Mouse (Mus musculus) forebrain, embryonic 11.5 days (tissue): ENCODE measurements around the gene Elavl1. TPM values are rescaled to one million over a fixed set of nuclear protein-coding genes. Genes with fewer than 3 reads are reported as not detected.
A peak's percentile ranks its signal among the peaks of the same experiment; 100 is the strongest.

Source experiments
- ATAC-seq: fragments of 200-750 bp; cut with Nextera tagmentation; replicated peaks from 2 replicates; pipeline ENCODE4 v1.8.0; 2017; ENCODE audit warnings: moderate TSS enrichment; ENCODE audit not compliant: low FRiP score
- DNase-seq: peaks from one replicate; pipeline ENCODE4 v3.0.0-alpha.2; 2017; ENCODE audit warnings: low spot score
- H3K27ac ChIP-seq: fragments of 300-500 bp; sonication (generic); 2 replicates; pipeline ENCODE4 v1.5.1; 2014; ENCODE audit warnings: low read depth, low read length
- H3K27me3 ChIP-seq: fragments of 300-500 bp; sonication (generic); 2 replicates; pipeline ENCODE4 v1.6.1; 2014; ENCODE audit warnings: mild to moderate bottlenecking, low read length, mixed read lengths; ENCODE audit not compliant: control insufficient read depth, insufficient read depth
- H3K36me3 ChIP-seq: fragments of 300-500 bp; sonication (generic); 2 replicates; pipeline ENCODE4 v1.6.1; 2014; ENCODE audit warnings: mild to moderate bottlenecking, low read length, moderate library complexity, mixed read lengths; ENCODE audit not compliant: control insufficient read depth, insufficient read depth
- H3K4me1 ChIP-seq: fragments of 300-500 bp; sonication (generic); replicated peaks from 2 replicates; pipeline ENCODE4 v1.6.1; 2014; ENCODE audit warnings: low read length, mixed read lengths; ENCODE audit not compliant: control insufficient read depth, insufficient read depth
- H3K4me2 ChIP-seq: fragments of 300-500 bp; sonication (generic); 2 replicates; pipeline ENCODE4 v1.6.1; 2014; ENCODE audit warnings: low read depth, mild to moderate bottlenecking, low read length, moderate library complexity, mixed read lengths; ENCODE audit not compliant: severe bottlenecking
- H3K4me3 ChIP-seq: fragments of 300-500 bp; sonication (generic); 2 replicates; pipeline ENCODE4 v1.5.1; 2014; ENCODE audit warnings: low read depth, low read length
- H3K9ac ChIP-seq: fragments of 300-500 bp; sonication (generic); 2 replicates; pipeline ENCODE4 v1.6.1; 2014; ENCODE audit warnings: low read length
- H3K9me3 ChIP-seq: fragments of 300-500 bp; sonication (generic); 2 replicates; pipeline ENCODE4 v1.6.1; 2016; ENCODE audit warnings: low read length, mixed read lengths; ENCODE audit not compliant: control insufficient read depth
- WGBS: fragments of 180-500 bp; shearing (Covaris S2); extraction: QIAGEN DNeasy Blood & Tissue Kit; methylation state at CpG from one replicate; pipeline ENCODE4 v1.1.7; 2014; 5-methylcytosine and 5-hydroxymethylcytosine counted together
- polyA plus RNA-seq: library from polyadenylated mRNA; unstranded; fragments of >200 nt; fragmentation: Nextera tagmentation; extraction: Ambion mirVana; gene quantifications from 2 replicates; pipeline ENCODE4 v1.2.1, GENCODE M21; 2014

Elavl1 gene
- polyA plus RNA-seq, 1 experiment from 2014 or later: 394 TPM

- Histone ChIP-seq H3K4me3 (peak within 1 kb of the TSS; percentile 74), H3K9ac (peak within 1 kb of the TSS; percentile 78), H3K9me3 (no peaks in the 10 kb centered on the region), H3K4me1 (peaks cover 15% of the 10 kb centered on the region), H3K27me3 (no peaks in the 10 kb centered on the region), H3K27ac (peak within 1 kb of the TSS; percentile 93), H3K36me3 (no peaks in the 10 kb centered on the region), H3K4me2 (peak within 1 kb of the TSS; percentile 88)
- WGBS: under 1% methylated on average over 67 of the region's 71 CpGs
- peak; percentile 95 for ATAC-seq
- DNase-seq: peak; percentile 100
Observed at GRCm38 (mm10) chr8:4238434-4239192, 86.6 kb downstream of the Elavl1 start, which contains the start of the genes Map2k7 and Gm49320. Gene Map2k7 (plus strand): TSS chr8:4238740. Gene Gm49320 (plus strand): TSS chr8:4238865.

GRCm38 (mm10) chr8:4237814-4238433 lies 87.3 kb downstream of the Elavl1 start:
- H3K4me2 ChIP-seq: peak overlapping the region; percentile 88
- 18% methylated on average over 15 of the region's 15 CpGs for WGBS
- DNase-seq: no peak
- H3K9ac ChIP-seq: peak overlapping the region; percentile 78
- H3K36me3 ChIP-seq: no peaks in the 10 kb centered on the region
- H3K27ac ChIP-seq: peak overlapping the region; percentile 93
- H3K9me3 ChIP-seq: no peaks in the 10 kb centered on the region
- H3K4me3 ChIP-seq: peak overlapping the region; percentile 74
- no peaks in the 10 kb centered on the region for H3K27me3 ChIP-seq
- ATAC-seq: peak; percentile 57
- H3K4me1 ChIP-seq: peaks cover 15% of the 10 kb centered on the region

Other genes starting within 250 kb of the Elavl1 start
- gene Cd209f, start 219.6 kb downstream of the Elavl1 start, polyA plus RNA-seq: not detected in 2 replicates
- gene Cd209g, start 191.3 kb downstream of the Elavl1 start, polyA plus RNA-seq: not detected in 2 replicates
- 32.6 and 32.8 TPM in 2 replicates for gene Evi5l, start 158.8 kb downstream of the Elavl1 start, polyA plus RNA-seq
- gene Prr36, start 108.0 kb downstream of the Elavl1 start, polyA plus RNA-seq: 42.8 and 47.3 TPM in 2 replicates
- 0.20 and 0.21 TPM in 2 replicates for gene Lrrc8e, start 98.6 kb downstream of the Elavl1 start, polyA plus RNA-seq
- gene Map2k7, start 86.7 kb downstream of the Elavl1 start, polyA plus RNA-seq: 14.1 and 19.5 TPM in 2 replicates
- 0.88 and 0.90 TPM in 2 replicates for gene Gm49320, start 86.5 kb downstream of the Elavl1 start, polyA plus RNA-seq
- gene Tgfbr3l, start 77.2 kb downstream of the Elavl1 start, polyA plus RNA-seq: 3.3 and 4.0 TPM in 2 replicates
- 64.4 and 77.5 TPM in 2 replicates for gene Snapc2, start 72.3 kb downstream of the Elavl1 start, polyA plus RNA-seq
- 153 and 167 TPM in 2 replicates for gene Ctxn1, start 66.1 kb downstream of the Elavl1 start, polyA plus RNA-seq
- gene Timm44, start 49.5 kb downstream of the Elavl1 start, polyA plus RNA-seq: 67.0 and 75.3 TPM in 2 replicates
- 23.7 and 24.6 TPM in 2 replicates for gene Ccl25, start 203 bp downstream of the Elavl1 start, polyA plus RNA-seq
- 17.0 and 22.6 TPM in 2 replicates for gene Cers4, start 167.6 kb upstream of the Elavl1 start, polyA plus RNA-seq